Mouse (Mus musculus) forebrain, postnatal 0 days (tissue): ENCODE results near the gene 6030468B19Rik. TPM values are rescaled to one million over a fixed set of nuclear protein-coding genes. Genes with fewer than 3 reads are reported as not detected.

Source experiments
- ATAC-seq: fragments of 200-750 bp; cut with Nextera tagmentation; 2 replicates; pipeline ENCODE4 v1.8.0; 2017; ENCODE audit warnings: mild to moderate bottlenecking, moderate library complexity
- DNase-seq: peaks from one replicate; pipeline ENCODE4 v3.0.0-alpha.2; 2015
- H3K27ac ChIP-seq: fragments of 300-500 bp; sonication (generic); 2 replicates; pipeline ENCODE4 v1.5.1; 2014; ENCODE audit warnings: low read depth, mild to moderate bottlenecking, antibody characterized with exemption, low read length, moderate library complexity, mixed read lengths
- H3K27me3 ChIP-seq: fragments of 300-500 bp; sonication (generic); 2 replicates; pipeline ENCODE4 v1.6.1; 2014; ENCODE audit warnings: mild to moderate bottlenecking, low read length, mixed read lengths; ENCODE audit not compliant: insufficient read depth
- H3K36me3 ChIP-seq: fragments of 300-500 bp; sonication (generic); 2 replicates; pipeline ENCODE4 v1.6.1; 2014; ENCODE audit warnings: mild to moderate bottlenecking, moderate library complexity; ENCODE audit not compliant: insufficient read depth
- H3K4me1 ChIP-seq: fragments of 300-500 bp; sonication (generic); 2 replicates; pipeline ENCODE4 v1.6.1; 2014; ENCODE audit warnings: antibody characterized with exemption; ENCODE audit not compliant: insufficient read depth
- H3K4me2 ChIP-seq: fragments of 300-500 bp; sonication (generic); 2 replicates; pipeline ENCODE4 v1.6.1; 2014; ENCODE audit warnings: low read depth, mild to moderate bottlenecking, moderate library complexity
- H3K4me3 ChIP-seq: fragments of 300-500 bp; sonication (generic); 2 replicates; pipeline ENCODE4 v1.5.1; 2014; ENCODE audit warnings: low read depth, low read length, mixed read lengths
- H3K9ac ChIP-seq: fragments of 300-500 bp; sonication (generic); 2 replicates; pipeline ENCODE4 v1.6.1; 2014; ENCODE audit warnings: mild to moderate bottlenecking
- H3K9me3 ChIP-seq: fragments of 300-500 bp; sonication (generic); 2 replicates; pipeline ENCODE4 v1.6.1; 2016; ENCODE audit warnings: low read length
- CTCF ChIP-seq: sonication (generic); IDR thresholded peaks from 2 replicates; pipeline ENCODE4 v1.5.1; 2016; ENCODE audit warnings: antibody characterized with exemption, control low read depth, low read depth
- WGBS: fragments of 180-500 bp; shearing (Covaris S2); extraction: QIAGEN DNeasy Blood & Tissue Kit; methylation state at CpG from one replicate; pipeline ENCODE4 v1.1.7; 2014; 5-methylcytosine and 5-hydroxymethylcytosine counted together
- polyA plus RNA-seq: library from polyadenylated mRNA; unstranded; fragments of >200 nt; fragmentation: Nextera tagmentation; extraction: Ambion mirVana; gene quantifications from 2 replicates; pipeline ENCODE4 v1.2.1, GENCODE M21; 2015
- total RNA-seq: library from RNA; depleted of rRNA; stranded (reverse); fragments of >200 nt; gene quantifications from 2 replicates; pipeline ENCODE4 v1.2.3, GENCODE M21; 2014; rRNA removed

Gene 6030468B19Rik
- total RNA-seq = not detected in 2 replicates
- polyA plus RNA-seq = not detected in 2 replicates

- TF ChIP-seq CTCF = no peak
- no peak for ATAC-seq
These were observed at the start of gene 6030468B19Rik for GRCm38 (mm10) chr11:117797511-117798159. Gene 6030468B19Rik, plus strand, starts transcription at chr11:117797660.

GRCm38 (mm10) chr11:117748628-117749027, 48.8 kb upstream of the 6030468B19Rik start:
- Histone ChIP-seq H3K27ac (no peak overlapping the region), H3K9me3 (no peaks in the 10 kb centered on the region), H3K4me3 (no peak overlapping the region), H3K4me2 (no peak overlapping the region), H3K27me3 (no peaks in the 10 kb centered on the region), H3K4me1 (no peaks in the 10 kb centered on the region), H3K36me3 (peaks cover 89% of the 10 kb centered on the region), H3K9ac (no peak overlapping the region)
- ATAC-seq (no peak), DNase-seq (no peak)
- TF ChIP-seq CTCF = no peak
- WGBS = 88% methylated on average over 4 of the region's 4 CpGs

More at GRCm38 (mm10) chr11:117797511-117798159, at the start of gene 6030468B19Rik:
- no peak within 1 kb of the TSS for H3K4me2 ChIP-seq
- no peaks in the 10 kb centered on the region for H3K9me3 ChIP-seq
- no peaks in the 10 kb centered on the region for H3K27me3 ChIP-seq
- no peaks in the 10 kb centered on the region for H3K4me1 ChIP-seq
- WGBS = 72% methylated on average over 9 of the region's 9 CpGs
- DNase-seq = no peak
- no peaks in the 10 kb centered on the region for H3K36me3 ChIP-seq
- H3K27ac ChIP-seq = no peak within 1 kb of the TSS
- no peak within 1 kb of the TSS for H3K9ac ChIP-seq
- no peak within 1 kb of the TSS for H3K4me3 ChIP-seq

GRCm38 (mm10) chr11:117749414-117749813, 48.0 kb upstream of the 6030468B19Rik start:
- no peak for DNase-seq
- peaks cover 92% of the 10 kb centered on the region for H3K36me3 ChIP-seq
- H3K27ac ChIP-seq = no peak overlapping the region
- no peaks in the 10 kb centered on the region for H3K4me1 ChIP-seq
- no peak for TF ChIP-seq CTCF
- no peaks in the 10 kb centered on the region for H3K27me3 ChIP-seq
- H3K4me2 ChIP-seq = no peak overlapping the region
- H3K4me3 ChIP-seq = no peak overlapping the region
- 87% methylated on average over 10 of the region's 10 CpGs for WGBS
- no peak for ATAC-seq
- H3K9me3 ChIP-seq = no peaks in the 10 kb centered on the region
- H3K9ac ChIP-seq = no peak overlapping the region

- no peaks in the 10 kb centered on the region for H3K9me3 ChIP-seq
- H3K9ac ChIP-seq = no peak overlapping the region
- H3K4me2 ChIP-seq = no peak overlapping the region
- no peak for TF ChIP-seq CTCF
- H3K4me3 ChIP-seq = no peak overlapping the region
- 81% methylated on average over 6 of the region's 6 CpGs for WGBS
- H3K27me3 ChIP-seq = no peaks in the 10 kb centered on the region
- H3K27ac ChIP-seq = no peak overlapping the region
- no peak for ATAC-seq
- no peaks in the 10 kb centered on the region for H3K4me1 ChIP-seq
- no peak for DNase-seq
- H3K36me3 ChIP-seq = peaks cover 92% of the 10 kb centered on the region
These were observed 45.9 kb upstream of the 6030468B19Rik start for GRCm38 (mm10) chr11:117751544-117751943.

- ATAC-seq (no peak), DNase-seq (no peak)
- Histone ChIP-seq H3K36me3 (peaks cover 93% of the 10 kb centered on the region), H3K4me3 (no peak overlapping the region), H3K9ac (no peak overlapping the region), H3K4me1 (no peaks in the 10 kb centered on the region), H3K9me3 (no peaks in the 10 kb centered on the region), H3K27me3 (no peaks in the 10 kb centered on the region), H3K27ac (no peak overlapping the region), H3K4me2 (no peak overlapping the region)
- TF ChIP-seq CTCF = no peak
- WGBS = 98% methylated on average over 7 of the region's 7 CpGs
These were observed 41.6 kb upstream of the 6030468B19Rik start for GRCm38 (mm10) chr11:117755891-117756290.

- 90% methylated on average over 10 of the region's 10 CpGs for WGBS
- Histone ChIP-seq H3K27ac (no peak overlapping the region), H3K9ac (no peak overlapping the region), H3K36me3 (peaks cover 82% of the 10 kb centered on the region), H3K4me1 (no peaks in the 10 kb centered on the region), H3K4me3 (no peak overlapping the region), H3K27me3 (no peaks in the 10 kb centered on the region), H3K9me3 (no peaks in the 10 kb centered on the region), H3K4me2 (no peak overlapping the region)
- no peak for TF ChIP-seq CTCF
- ATAC-seq (no peak), DNase-seq (no peak)
These were observed 38.2 kb upstream of the 6030468B19Rik start for GRCm38 (mm10) chr11:117759267-117759666.

- ATAC-seq = no peak
- DNase-seq = no peak
These were observed 36.9 kb upstream of the 6030468B19Rik start for GRCm38 (mm10) chr11:117760374-117761119.

More at GRCm38 (mm10) chr11:117760374-117761119, 36.9 kb upstream of the 6030468B19Rik start:
- TF ChIP-seq CTCF = no peak
- Histone ChIP-seq H3K4me3 (no peak overlapping the region), H3K4me2 (no peak overlapping the region), H3K27me3 (no peaks in the 10 kb centered on the region), H3K4me1 (no peaks in the 10 kb centered on the region), H3K9me3 (no peaks in the 10 kb centered on the region), H3K36me3 (peaks cover 78% of the 10 kb centered on the region), H3K27ac (no peak overlapping the region), H3K9ac (no peak overlapping the region)
- 84% methylated on average over 26 of the region's 26 CpGs for WGBS
